28 mouse cellular contexts compared by ENCODE assay signal in genomic region chr15:9059856-9060255, GRCm38 (mm10). TPM values are rescaled to one million over a fixed set of nuclear protein-coding genes. Genes with fewer than 3 reads are reported as not detected.
A peak's percentile ranks its signal among the peaks of the same experiment; 100 is the strongest.
DNase-seq lines count a peak whose midpoint lies in the region; ATAC-seq and TF ChIP-seq lines count a peak whose summit lies in the region.
"Had no signal": no experiment of that assay in that cellular context is flagged by ENCODE, and none has a peak within 500 bp of the region (broad histone marks: within the 10 kb centered on the region; RNA-seq: fewer than 3 reads in every experiment).

No protein-coding gene starts in this region.

- H3K36me3 ChIP-seq in liver, embryonic 12.5 days: no peaks in the 10 kb centered on the region
- no peaks in the 10 kb centered on the region for H3K36me3 ChIP-seq in CH12.LX (replicated peaks in 1 of 2; ENCODE audit: control insufficient read depth in 1 of 2, insufficient read depth in 1 of 2, low read length in 1 of 2)
- H3K36me3 ChIP-seq: embryonic facial prominence, embryonic 13.5 days; hindbrain, embryonic 10.5 days; intestine, embryonic 15.5 days; limb, embryonic 10.5 days; liver, embryonic 13.5 days; midbrain, embryonic 10.5 days; neural tube, embryonic 15.5 days had no signal

- no peak for TF ChIP-seq POLR2A in CH12.LX (IDR thresholded peaks at IDR 0.05; ENCODE audit: low read depth, low read length)

- WGBS in liver, embryonic 12.5 days (ENCODE audit: insufficient replicate concordance): 61% methylated on average over 2 of the region's 2 CpGs

- no peaks in the 10 kb centered on the region for H3K79me2 ChIP-seq in CH12.LX (replicated peaks; ENCODE audit: control insufficient read depth, extremely low read depth, insufficient read depth, poor library complexity, severe bottlenecking)

- no peak for TF ChIP-seq EP300 in CH12.LX (IDR thresholded peaks at IDR 0.05; ENCODE audit: low read length)

- H3K4me3 ChIP-seq in liver, embryonic 12.5 days: no peak overlapping the region
- no peak overlapping the region for H3K4me3 ChIP-seq in CH12.LX (replicated peaks in 1 of 3; ENCODE audit: low read depth in 2 of 3, low read length in 2 of 3, poor library complexity in 1 of 3)
- H3K4me3 ChIP-seq: embryonic facial prominence, embryonic 13.5 days; hindbrain, embryonic 10.5 days; intestine, embryonic 15.5 days; left cerebral cortex, adult 2 months; limb, embryonic 10.5 days; liver, embryonic 13.5 days; midbrain, embryonic 10.5 days; neural tube, embryonic 15.5 days had no signal

- no peak overlapping the region for H3K4me2 ChIP-seq in liver, embryonic 12.5 days
- no peak overlapping the region for H3K4me2 ChIP-seq in CH12.LX (ENCODE audit: insufficient read depth, low read depth, poor library complexity, severe bottlenecking)
- H3K4me2 ChIP-seq: embryonic facial prominence, embryonic 13.5 days; heart, embryonic 11.5 days; intestine, embryonic 15.5 days; liver, embryonic 13.5 days; neural tube, embryonic 15.5 days had no signal

- intact Hi-C loops in gastrocnemius, postnatal 14 days (cut with DNase I; ENCODE audit: low total_unique reads): no loop called here

- peak in 1 of 2 experiments; percentile 33; a peak in 2 of 4 replicates for TF ChIP-seq CTCF in CH12.LX (conservative IDR thresholded peaks at IDR 0.05 in 1 of 2, IDR thresholded peaks at IDR 0.05 in 1 of 2; ENCODE audit: low read depth in 2 of 2, low read length in 2 of 2)

- no peak overlapping the region for H3K27ac ChIP-seq in liver, embryonic 12.5 days
- no peak overlapping the region for H3K27ac ChIP-seq in CH12.LX (ENCODE audit: insufficient read depth, low read depth)
- H3K27ac ChIP-seq: embryonic facial prominence, embryonic 13.5 days; hindbrain, embryonic 10.5 days; intestine, embryonic 15.5 days; left cerebral cortex, adult 2 months; limb, embryonic 10.5 days; liver, embryonic 13.5 days; macrophage; midbrain, embryonic 10.5 days; neural tube, embryonic 15.5 days had no signal

- H3K4me1 ChIP-seq in liver, embryonic 12.5 days: 0 out of 2 replicates have a peak, but pooled peaks cover 5% of the 10 kb centered on the region
- no peaks in the 10 kb centered on the region for H3K4me1 ChIP-seq in CH12.LX (ENCODE audit: control insufficient read depth in 1 of 2, insufficient read depth in 2 of 2)
- H3K4me1 ChIP-seq: embryonic facial prominence, embryonic 13.5 days; intestine, embryonic 15.5 days; limb, embryonic 10.5 days; liver, embryonic 13.5 days; neural tube, embryonic 15.5 days had no signal

- in situ Hi-C loops in CH12.LX (cut with MboI; ENCODE audit: low pct_ligation_motif_present, low pct_unique_long_range_greater_than_20kb, low sequenced_read_pairs): no loop called here

- DNase-seq in liver: no peak
- DNase-seq in CH12.LX (ENCODE audit: extremely low read depth): no peak
- no peak for DNase-seq in gastrocnemius, postnatal 14 days
- no peak for DNase-seq in testis, postnatal 14 days (ENCODE audit: low spot score)
- DNase-seq in testis, postnatal 10 days (ENCODE audit: low spot score): no peak
- DNase-seq: adrenal gland, postnatal 14 days; cerebellum, adult 2 months; cerebellum, postnatal 25 days; embryo, embryonic 11 days; kidney, postnatal 4 days; layer of hippocampus, adult 9-11 months; liver, embryonic 13.5 days; thymus, postnatal 25 days had no signal

- no peaks in the 10 kb centered on the region for H3K9me3 ChIP-seq in liver, embryonic 12.5 days (replicated peaks)
- H3K9me3 ChIP-seq in CH12.LX (replicated peaks; ENCODE audit: low read length): no peaks in the 10 kb centered on the region
- H3K9me3 ChIP-seq: embryonic facial prominence, embryonic 13.5 days; hindbrain, embryonic 10.5 days; intestine, embryonic 15.5 days; limb, embryonic 10.5 days; liver, embryonic 13.5 days; midbrain, embryonic 10.5 days; neural tube, embryonic 15.5 days had no signal

- dilution Hi-C loops in CH12.LX (cut with MboI; ENCODE audit: extremely low pct_ligation_motif_present, extremely low pct_unique_long_range_greater_than_20kb, low sequenced_read_pairs): no loop called here

- TF ChIP-seq RAD21 in CH12.LX (IDR thresholded peaks at IDR 0.05; ENCODE audit: low read depth, low read length): peak; percentile 31

- peak; percentile 62; the same call in 1 of the 2 replicates for ATAC-seq in liver, embryonic 12.5 days
- ATAC-seq in common myeloid progenitor, adult 5-6 weeks (replicated peaks; ENCODE audit: low read depth, poor library complexity, severe bottlenecking): peak; percentile 32; the same call in 1 of the 2 replicates
- ATAC-seq: activated CD4-positive, CD25-positive, alpha-beta regulatory T cell, adult 4 months; CD4-positive, CD25-positive, alpha-beta regulatory T cell, adult 4 months; forebrain, embryonic 14.5 days; hindbrain, embryonic 16.5 days; intestine, embryonic 15.5 days had no signal

- H3K27me3 ChIP-seq in liver, embryonic 12.5 days (replicated peaks): no peaks in the 10 kb centered on the region; the same call in 1 of the 2 replicates
- no peaks in the 10 kb centered on the region for H3K27me3 ChIP-seq in CH12.LX (replicated peaks)
- H3K27me3 ChIP-seq: embryonic facial prominence, embryonic 13.5 days; intestine, embryonic 15.5 days; liver, embryonic 13.5 days; neural tube, embryonic 15.5 days had no signal

- no peak overlapping the region for H3K9ac ChIP-seq in liver, embryonic 12.5 days
- no peak overlapping the region for H3K9ac ChIP-seq in CH12.LX (ENCODE audit: insufficient read depth, low read depth)
- H3K9ac ChIP-seq: embryonic facial prominence, embryonic 13.5 days; intestine, embryonic 15.5 days; liver, embryonic 13.5 days; neural tube, embryonic 15.5 days had no signal

TF ChIP-seq in CH12.LX, 34 proteins besides CTCF, POLR2A, EP300 and RAD21:
- TF ChIP-seq RCOR1 (conservative IDR thresholded peaks at IDR 0.05; ENCODE audit: low read depth, low read length) (no peak), CHD2 (IDR thresholded peaks at IDR 0.05; ENCODE audit: low read length) (no peak), SIN3A (IDR thresholded peaks at IDR 0.05; ENCODE audit: low read length) (no peak), ZKSCAN1 (IDR thresholded peaks at IDR 0.05; ENCODE audit: borderline replicate concordance, low read depth, low read length) (no peak), MXI1 (IDR thresholded peaks at IDR 0.05; ENCODE audit: low read depth, low read length) (no peak), UBTF (IDR thresholded peaks at IDR 0.05; ENCODE audit: low read depth, low read length) (no peak), MAX (IDR thresholded peaks at IDR 0.05; ENCODE audit: low read length) (no peak), HCFC1 (IDR thresholded peaks at IDR 0.05; ENCODE audit: low read depth, low read length) (no peak)

RNA-seq across cellular contexts. Expression of gene Nadk2, which starts 11.2 kb away (rescaled TPM):
- polyA plus RNA-seq in liver, embryonic 12.5 days (2016; fragmentation: Nextera tagmentation; extraction: Ambion mirVana): 139 and 143 TPM in 2 replicates
- total RNA-seq in CH12.LX (2012; rRNA removed) (15.2 and 22.6 TPM in 2 replicates), CH12.LX (2014; rRNA removed) (35.1 and 37.6 TPM in 2 replicates)
- 30.1 and 33.4 TPM in 2 replicates for polyA plus RNA-seq in CH12.LX (2012; ENCODE audit: insufficient read length, low read depth)
- total RNA-seq in common myeloid progenitor, adult 5-6 weeks (2017): 107 and 115 TPM in 2 replicates
- total RNA-seq in gastrocnemius, postnatal 14 days (2021): 10 to 100 TPM; 21.1 to 25.0 TPM
